Mouse (Mus musculus) adrenal gland, adult (tissue): ENCODE results near the gene Cpa5.
A peak's percentile ranks its signal among the peaks of the same experiment; 100 is the strongest.

Experiments used
- DNase-seq, 2 experiments: peaks; one replicate each; pipeline ENCODE4 v3.0.0; 2022 to 2023; ENCODE audit warnings: low spot score in 1 of 2; ENCODE audit not compliant: inconsistent age in 2 of 2

Gene Cpa5

GRCm38 (mm10) chr6:30643694-30644460 is 33.1 kb downstream of the Cpa5 start:
- no peak for DNase-seq

GRCm38 (mm10) chr6:30644462-30644861 is 33.7 kb downstream of the Cpa5 start:
- no peak for DNase-seq

DNA sequence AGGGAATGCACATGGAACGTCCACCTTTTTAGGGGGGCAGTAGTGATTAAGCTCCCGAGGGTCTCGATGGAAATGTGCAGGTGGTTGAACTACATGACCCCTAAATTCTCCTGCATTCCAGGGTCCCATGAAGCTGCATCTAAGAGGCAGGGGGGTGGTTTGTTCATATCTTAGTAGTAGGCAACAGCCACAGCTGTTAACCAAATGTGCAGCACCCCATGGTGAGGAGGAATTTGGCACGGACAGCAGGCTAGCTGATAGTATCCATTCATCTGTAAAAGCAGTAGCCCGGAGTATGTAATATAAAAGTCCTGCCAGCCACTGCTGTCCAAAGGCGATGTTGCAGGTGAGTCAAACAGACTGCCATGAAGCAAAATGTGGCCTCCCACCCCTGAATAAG is 34.6 kb downstream of the Cpa5 start:
- DNase-seq, result no peak

- peak; percentile 37 to 78 for DNase-seq
These were observed 39.0 kb downstream of the Cpa5 start for GRCm38 (mm10) chr6:30649651-30650296.

DNA sequence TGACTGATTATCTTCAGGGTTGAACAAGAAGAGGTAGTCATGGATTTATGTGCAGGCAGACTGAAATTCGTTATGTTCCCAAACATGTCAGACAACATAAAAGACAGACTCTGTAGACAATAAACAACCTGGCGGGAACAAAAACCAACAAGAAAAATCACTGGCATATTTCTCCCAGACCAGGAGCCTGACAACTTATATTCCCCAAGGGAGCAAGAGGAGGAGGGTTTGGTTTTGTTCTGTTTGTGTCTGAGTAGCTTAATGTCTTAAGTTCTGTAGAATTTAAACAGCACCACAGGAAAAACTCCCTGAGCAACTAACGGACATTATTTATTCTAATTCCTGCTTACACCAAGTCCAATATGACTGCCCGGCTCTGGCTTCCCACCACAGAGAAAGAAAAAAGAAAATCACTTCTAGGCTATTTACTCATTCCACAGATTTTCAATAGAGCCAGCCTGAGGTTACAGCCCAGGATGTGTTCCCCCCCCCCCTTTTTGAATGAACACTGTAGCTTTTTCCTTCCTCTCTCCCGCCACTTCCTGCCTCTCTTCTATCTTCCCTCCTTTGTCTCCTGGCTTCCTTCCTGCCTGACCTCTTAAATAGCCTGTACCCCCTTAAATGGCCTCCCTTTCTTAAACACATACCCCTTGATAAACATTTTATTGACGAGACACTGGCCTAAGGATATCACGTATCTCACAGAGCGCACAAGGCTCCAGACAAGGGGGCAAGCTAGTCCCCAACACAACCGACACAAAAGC is 41.8 kb downstream of the Cpa5 start:
- DNase-seq, result no peak

- DNase-seq, result no peak
These were observed 42.7 kb downstream of the Cpa5 start for GRCm38 (mm10) chr6:30653518-30653917.

GRCm38 (mm10) chr6:30654402-30654859 is 43.6 kb downstream of the Cpa5 start:
- DNase-seq, result no peak

DNA sequence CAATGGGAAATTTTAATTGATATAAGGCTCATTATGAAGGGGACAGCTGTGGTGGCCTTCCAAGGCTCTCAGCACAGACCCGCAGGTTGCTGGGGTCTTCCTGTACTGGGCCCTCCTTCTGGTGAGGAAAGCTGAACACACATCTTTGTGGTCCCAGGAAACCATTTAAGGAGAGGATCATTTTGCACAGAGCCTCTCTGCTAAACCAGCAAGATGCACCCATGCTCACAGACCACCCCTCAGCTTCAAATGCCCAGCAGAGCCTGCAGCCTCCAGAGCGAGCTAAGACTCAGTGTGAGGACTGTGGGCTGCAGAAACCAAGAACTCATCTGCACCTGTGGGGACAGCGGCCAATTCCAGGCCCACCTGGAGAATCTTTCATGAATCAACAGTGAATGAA is 44.1 kb downstream of the Cpa5 start:
- no peak for DNase-seq

DNA sequence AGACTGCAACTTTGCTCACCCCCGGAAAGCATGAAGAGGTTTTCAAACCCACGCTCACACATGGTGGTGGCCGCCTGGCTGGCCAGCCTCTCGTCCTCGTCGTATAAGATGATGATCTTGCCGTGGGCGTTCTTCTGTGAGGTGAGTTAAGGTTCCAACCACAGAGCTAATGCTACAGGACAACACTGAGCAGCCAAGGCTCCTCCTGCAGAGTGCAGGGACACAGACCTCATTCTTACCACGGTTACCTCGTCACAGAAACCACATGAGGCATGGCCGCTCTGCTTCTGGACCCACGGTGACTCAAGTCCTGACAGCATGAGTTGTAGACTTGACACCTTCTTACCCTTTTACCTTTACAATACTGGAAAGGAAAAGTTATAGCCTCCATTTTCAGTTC is 46.5 kb downstream of the Cpa5 start:
- no peak for DNase-seq

- DNase-seq, result no peak
These were observed 47.8 kb downstream of the Cpa5 start for GRCm38 (mm10) chr6:30658619-30659018.

DNA sequence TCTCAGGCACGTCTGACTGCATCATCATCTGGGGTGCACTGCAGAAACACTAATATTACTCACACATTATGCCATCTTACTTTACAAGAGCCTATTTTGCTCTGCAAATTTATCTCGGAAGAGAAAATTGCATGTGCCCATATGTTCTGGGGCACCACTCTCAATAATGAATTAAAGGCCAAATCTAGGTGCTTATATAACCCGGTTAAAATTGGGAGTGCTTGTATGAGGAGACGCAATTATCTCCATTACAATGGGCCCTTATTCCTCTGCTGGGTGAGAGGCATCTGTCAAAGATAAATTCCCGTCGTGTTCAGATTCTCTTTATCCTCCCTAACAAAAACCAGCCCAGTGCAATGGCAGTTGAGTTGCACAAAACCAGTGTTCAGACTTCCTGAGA is 54.0 kb downstream of the Cpa5 start:
- DNase-seq, result no peak

DNA sequence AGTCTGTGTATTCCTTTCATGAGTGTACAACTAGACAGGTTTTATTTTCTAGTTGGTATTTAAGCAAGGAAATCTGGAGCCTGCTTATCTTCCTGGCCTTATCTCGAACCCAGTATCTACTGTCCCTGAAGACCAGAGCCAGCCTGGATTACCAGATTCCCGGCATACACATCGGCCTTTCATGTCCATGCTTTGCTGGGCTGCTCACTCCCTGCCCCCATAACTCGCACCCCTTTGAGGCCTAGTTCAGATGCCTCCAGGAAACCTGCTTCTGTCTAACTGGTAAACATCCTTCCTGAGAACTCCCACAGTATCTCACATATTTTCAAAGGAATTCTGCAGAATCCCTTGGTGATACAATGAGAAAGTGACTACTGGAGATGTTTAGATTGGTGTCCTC is 54.5 kb downstream of the Cpa5 start:
- DNase-seq, result no peak

- no peak for DNase-seq
These were observed 55.2 kb downstream of the Cpa5 start for GRCm38 (mm10) chr6:30666043-30666442.

DNA sequence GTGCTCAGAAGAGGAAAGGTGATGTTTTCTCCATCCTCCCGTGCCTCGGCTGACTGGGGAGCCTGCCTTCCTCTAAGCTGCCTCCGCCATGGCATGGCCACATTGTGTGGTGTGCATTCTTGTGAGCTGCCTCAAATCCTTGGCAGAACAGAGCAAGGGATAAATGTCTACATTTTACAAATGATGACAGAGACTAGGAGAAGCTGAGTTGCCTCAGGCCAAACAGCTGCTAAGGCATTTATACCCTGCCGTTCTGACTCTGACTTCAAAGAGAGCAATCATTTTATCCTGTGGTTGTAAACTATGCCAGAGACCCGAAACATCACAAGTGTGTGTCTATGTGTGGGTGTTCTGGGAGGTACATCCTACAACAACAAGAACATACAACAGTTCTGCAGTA is 56.8 kb downstream of the Cpa5 start:
- no peak for DNase-seq

- DNase-seq, result no peak
These were observed 60.9 kb downstream of the Cpa5 start for GRCm38 (mm10) chr6:30671696-30672095.

GRCm38 (mm10) chr6:30673764-30674561 is 63.2 kb downstream of the Cpa5 start:
- DNase-seq, result peak; percentile 50 to 80

GRCm38 (mm10) chr6:30674714-30675280 is 64.0 kb downstream of the Cpa5 start:
- DNase-seq, result peak in 1 of 2 experiments; percentile 77

DNA sequence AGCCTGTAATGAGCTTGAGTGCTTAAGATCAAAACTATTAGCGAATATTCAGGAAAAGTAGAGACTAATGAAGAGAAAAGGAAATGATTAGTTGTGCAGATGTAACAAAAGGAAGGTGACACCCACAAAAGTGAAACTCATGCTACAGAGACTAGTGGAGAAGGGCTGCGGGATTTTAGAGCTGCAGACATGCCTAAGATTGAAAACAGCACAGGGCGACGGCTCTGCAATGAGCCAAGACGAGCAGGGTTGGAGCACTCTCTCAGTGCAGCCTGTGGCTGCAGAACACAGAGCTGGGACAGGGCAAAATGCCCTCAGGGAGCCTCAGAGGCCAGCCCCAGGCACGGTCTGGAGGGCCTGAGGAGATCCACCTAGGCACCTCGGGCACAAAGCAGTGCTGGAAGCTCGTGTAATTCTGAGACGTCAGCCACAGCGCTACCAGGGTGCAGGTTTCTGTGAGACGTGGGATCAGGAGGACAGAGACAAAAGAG is 64.5 kb downstream of the Cpa5 start:
- peak; percentile 51 to 83 for DNase-seq

DNA sequence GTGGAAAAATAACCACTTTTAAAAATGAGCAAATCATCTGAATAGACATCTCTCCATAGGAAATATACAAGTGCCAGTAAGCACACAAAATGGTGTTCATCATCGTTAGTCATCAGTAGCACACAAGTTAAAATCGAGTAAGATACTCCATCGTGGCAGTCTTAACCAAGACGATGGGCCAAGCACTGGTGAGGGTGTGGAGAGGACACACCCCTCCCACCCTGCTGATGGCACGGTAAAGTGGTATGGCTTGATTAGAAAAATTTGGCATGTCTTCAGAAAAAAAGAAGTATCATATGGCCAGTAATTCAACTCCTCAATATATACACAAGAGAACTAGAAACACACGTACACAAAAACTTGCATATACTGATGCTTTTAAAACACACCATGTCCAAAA is 65.7 kb downstream of the Cpa5 start:
- no peak for DNase-seq

DNA sequence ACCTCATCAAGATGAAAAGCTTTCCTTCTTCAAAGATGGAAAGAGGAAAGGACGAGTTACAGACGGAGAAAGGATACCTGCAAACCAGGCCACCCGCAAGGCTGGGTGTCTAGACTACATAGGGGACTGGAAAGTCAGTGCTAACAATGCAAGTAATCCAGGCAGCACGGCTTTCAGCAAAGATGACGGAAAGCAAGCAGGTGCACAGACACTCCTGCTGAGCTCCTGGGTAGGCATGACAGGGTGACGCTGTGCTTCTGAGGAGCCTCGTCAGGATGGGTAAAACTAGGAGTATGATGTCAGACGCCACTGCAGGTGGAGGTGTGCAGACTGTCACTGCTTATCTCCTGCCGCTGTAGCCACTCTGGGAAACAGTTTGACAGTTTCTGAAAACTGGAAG is 66.8 kb downstream of the Cpa5 start:
- no peak for DNase-seq

DNA sequence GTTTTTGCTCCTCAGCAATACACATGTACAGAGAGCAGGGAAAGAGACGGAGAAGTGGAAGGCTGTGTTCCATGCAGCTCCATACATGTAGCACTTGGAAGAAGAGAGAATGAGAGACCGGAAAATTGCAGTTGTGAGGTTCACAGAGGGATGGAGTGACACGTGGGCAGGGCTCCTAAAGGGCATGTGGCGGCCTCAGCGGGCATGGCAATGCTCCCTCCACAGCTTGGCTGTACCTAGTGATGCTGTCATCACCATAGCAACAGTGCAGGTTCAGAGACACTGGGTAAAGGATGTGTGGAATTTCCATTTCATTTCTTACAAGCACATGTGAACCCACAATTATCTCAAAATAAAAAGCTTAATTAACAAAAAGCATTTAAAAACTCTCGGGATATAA is 67.7 kb downstream of the Cpa5 start:
- DNase-seq, result no peak
